Mouse (Mus musculus) stomach, postnatal 0 days (tissue): ENCODE results near the gene Fars2. TPM values are rescaled to one million over a fixed set of nuclear protein-coding genes. Genes with fewer than 3 reads are reported as not detected.
A peak's percentile ranks its signal among the peaks of the same experiment; 100 is the strongest.

Source experiments
- ATAC-seq: fragments of 200-750 bp; cut with Nextera tagmentation; 2 replicates; pipeline ENCODE4 v1.8.0; 2017; ENCODE audit not compliant: low FRiP score, low TSS enrichment
- DNase-seq: peaks from one replicate; pipeline ENCODE4 v3.0.0-alpha.2; 2016; ENCODE audit warnings: low spot score
- H3K27ac ChIP-seq: fragments of 300-500 bp; sonication (generic); replicated peaks from 2 replicates; pipeline ENCODE4 v1.5.1; 2014; ENCODE audit warnings: mild to moderate bottlenecking, control low read depth
- H3K27me3 ChIP-seq: fragments of 300-500 bp; sonication (generic); 2 replicates; pipeline ENCODE4 v1.6.1; 2014; ENCODE audit warnings: low read length; ENCODE audit not compliant: control insufficient read depth, insufficient read depth
- H3K36me3 ChIP-seq: fragments of 300-500 bp; sonication (generic); 2 replicates; pipeline ENCODE4 v1.6.1; 2014; ENCODE audit warnings: low read length, mixed read lengths; ENCODE audit not compliant: control insufficient read depth, insufficient read depth
- H3K4me1 ChIP-seq: fragments of 300-500 bp; sonication (generic); replicated peaks from 2 replicates; pipeline ENCODE4 v1.6.1; 2014; ENCODE audit warnings: antibody characterized with exemption; ENCODE audit not compliant: control insufficient read depth, insufficient read depth
- H3K4me2 ChIP-seq: fragments of 300-500 bp; sonication (generic); replicated peaks from 2 replicates; pipeline ENCODE4 v1.6.1; 2014; ENCODE audit warnings: low read depth, mild to moderate bottlenecking, control low read depth, moderate library complexity
- H3K4me3 ChIP-seq: fragments of 300-500 bp; sonication (generic); 2 replicates; pipeline ENCODE4 v1.5.1; 2014; ENCODE audit warnings: low read depth, low read length, control low read depth
- H3K9ac ChIP-seq: fragments of 300-500 bp; sonication (generic); 2 replicates; pipeline ENCODE4 v1.6.1; 2014; ENCODE audit warnings: mild to moderate bottlenecking, low read length, control low read depth, mixed read lengths
- H3K9me3 ChIP-seq: fragments of 300-500 bp; sonication (generic); 2 replicates; pipeline ENCODE4 v1.6.1; 2016; ENCODE audit warnings: low read length; ENCODE audit not compliant: control insufficient read depth
- CTCF ChIP-seq: IDR thresholded peaks from 2 replicates; pipeline ENCODE4 v1.5.1; 2016; ENCODE audit warnings: antibody characterized with exemption, low read depth, mild to moderate bottlenecking, moderate library complexity
- EP300 ChIP-seq: optimal IDR thresholded peaks from 2 replicates; pipeline ENCODE3; 2016; ENCODE audit warnings: antibody characterized with exemption
- WGBS: fragments of 180-500 bp; shearing (Covaris S2); extraction: QIAGEN DNeasy Blood & Tissue Kit; methylation state at CpG from one replicate; pipeline ENCODE4 v1.1.7; 2014; 5-methylcytosine and 5-hydroxymethylcytosine counted together
- polyA plus RNA-seq: library from polyadenylated mRNA; unstranded; fragments of >200 nt; fragmentation: Nextera tagmentation; extraction: Ambion mirVana; gene quantifications from 2 replicates; pipeline ENCODE4 v1.2.1, GENCODE M21; 2015

The Fars2 gene
- polyA plus RNA-seq, 1 experiment from 2014 or later, result 31.7 TPM

- no peak for TF ChIP-seq CTCF
- H3K4me2 ChIP-seq, result no peak overlapping the region
Measured at GRCm38 (mm10) chr13:36293511-36293910, 176.3 kb downstream of the Fars2 start.

GRCm38 (mm10) chr13:36294503-36294902 is 177.3 kb downstream of the Fars2 start:
- no peak for ATAC-seq
- no peak for TF ChIP-seq EP300
- WGBS, result 86% methylated on average over 5 of the region's 5 CpGs
- H3K9ac ChIP-seq, result no peak overlapping the region
- no peak overlapping the region for H3K4me3 ChIP-seq
- H3K9me3 ChIP-seq, result no peaks in the 10 kb centered on the region
- no peak overlapping the region for H3K27ac ChIP-seq
- H3K4me1 ChIP-seq, result peaks cover 7% of the 10 kb centered on the region
- H3K36me3 ChIP-seq, result no peaks in the 10 kb centered on the region
- no peak overlapping the region for H3K4me2 ChIP-seq
- no peak for DNase-seq
- no peaks in the 10 kb centered on the region for H3K27me3 ChIP-seq

More at GRCm38 (mm10) chr13:36293511-36293910, 176.3 kb downstream of the Fars2 start:
- Histone ChIP-seq H3K4me1 (peaks cover 7% of the 10 kb centered on the region), H3K9ac (no peak overlapping the region), H3K27me3 (no peaks in the 10 kb centered on the region), H3K36me3 (no peaks in the 10 kb centered on the region), H3K27ac (no peak overlapping the region), H3K4me3 (no peak overlapping the region), H3K9me3 (no peaks in the 10 kb centered on the region)
- 75% methylated on average over 3 of the region's 3 CpGs for WGBS
- ATAC-seq (no peak), DNase-seq (no peak)

GRCm38 (mm10) chr13:36295848-36296247 is 178.6 kb downstream of the Fars2 start:
- peaks cover 7% of the 10 kb centered on the region for H3K4me1 ChIP-seq
- ATAC-seq, result 0 out of 2 replicates have a peak, but pooled peaks have one; percentile 38
- DNase-seq, result peak; percentile 56
- peak overlapping the region; percentile 17; the same call in 1 of the 2 replicates for H3K4me2 ChIP-seq
- H3K9me3 ChIP-seq, result no peaks in the 10 kb centered on the region
- no peak overlapping the region for H3K4me3 ChIP-seq
- H3K27me3 ChIP-seq, result no peaks in the 10 kb centered on the region
- no peaks in the 10 kb centered on the region for H3K36me3 ChIP-seq
- no peak overlapping the region for H3K27ac ChIP-seq
- TF ChIP-seq CTCF (no peak), EP300 (no peak)
- H3K9ac ChIP-seq, result no peak overlapping the region
- WGBS, result 10% methylated on average over 6 of the region's 6 CpGs

- 37% methylated on average over 4 of the region's 4 CpGs for WGBS
- no peaks in the 10 kb centered on the region for H3K9me3 ChIP-seq
- H3K27me3 ChIP-seq, result no peaks in the 10 kb centered on the region
- H3K4me2 ChIP-seq, result no peak overlapping the region
- TF ChIP-seq EP300 (no peak), CTCF (no peak)
- H3K36me3 ChIP-seq, result no peaks in the 10 kb centered on the region
- H3K4me3 ChIP-seq, result no peak overlapping the region
- no peak overlapping the region for H3K9ac ChIP-seq
- DNase-seq (no peak), ATAC-seq (no peak)
- H3K27ac ChIP-seq, result no peak overlapping the region
- peaks cover 7% of the 10 kb centered on the region for H3K4me1 ChIP-seq
Measured at GRCm38 (mm10) chr13:36296574-36296973, 179.4 kb downstream of the Fars2 start.

- H3K27me3 ChIP-seq, result no peaks in the 10 kb centered on the region
- H3K4me3 ChIP-seq, result no peak overlapping the region
- no peak overlapping the region for H3K4me2 ChIP-seq
- DNase-seq (no peak), ATAC-seq (no peak)
- no peak overlapping the region for H3K9ac ChIP-seq
- 58% methylated on average over 3 of the region's 3 CpGs for whole genome bisulfite sequencing
- H3K9me3 ChIP-seq, result no peaks in the 10 kb centered on the region
- TF ChIP-seq CTCF (no peak), EP300 (no peak)
- H3K27ac ChIP-seq, result no peak overlapping the region
- peaks cover 7% of the 10 kb centered on the region for H3K4me1 ChIP-seq
- H3K36me3 ChIP-seq, result no peaks in the 10 kb centered on the region
Measured at GRCm38 (mm10) chr13:36297950-36298781, 181.0 kb downstream of the Fars2 start.

GRCm38 (mm10) chr13:36298782-36299031 is 181.5 kb downstream of the Fars2 start:
- no peak for ATAC-seq
- TF ChIP-seq EP300 (no peak), CTCF (no peak)
- peaks cover 7% of the 10 kb centered on the region for H3K4me1 ChIP-seq

More at GRCm38 (mm10) chr13:36298782-36299031, 181.5 kb downstream of the Fars2 start:
- no peaks in the 10 kb centered on the region for H3K9me3 ChIP-seq
- no peak overlapping the region for H3K4me2 ChIP-seq
- no peak overlapping the region for H3K27ac ChIP-seq
- H3K9ac ChIP-seq, result no peak overlapping the region
- H3K36me3 ChIP-seq, result no peaks in the 10 kb centered on the region
- no peak overlapping the region for H3K4me3 ChIP-seq
- H3K27me3 ChIP-seq, result no peaks in the 10 kb centered on the region
- DNase-seq, result no peak
